Mouse (Mus musculus): ENCODE results near the gene Fignl2.

- TF ChIP-seq CEBPB (IDR thresholded peaks at IDR 0.05; ENCODE audit: low read depth) (no peak), MYOD1 (IDR thresholded peaks at IDR 0.05; ENCODE audit: control insufficient read depth, insufficient read length, low read depth) (no peak), CTCF (IDR thresholded peaks at IDR 0.05; ENCODE audit: control insufficient read depth, insufficient read depth, insufficient read length) (no peak), FOSL1 (IDR thresholded peaks at IDR 0.05; ENCODE audit: insufficient read depth, low read length, poor library complexity, severe bottlenecking) (no peak), USF1 (IDR thresholded peaks at IDR 0.05; ENCODE audit: low read depth) (no peak), MAX (IDR thresholded peaks at IDR 0.05) (no peak), MYOG (IDR thresholded peaks at IDR 0.05; ENCODE audit: control insufficient read depth, extremely low read depth, insufficient read length) (no peak)
These were observed 31.2 kb downstream of the Fignl2 start, which contains the start of gene Gm47841 for GRCm38 (mm10) chr15:101047194-101047555.
